Mouse (Mus musculus): ENCODE measurements at regions not wholly inside any gene's neighbourhood (a gene's known extent, or its start where the extent isn't known, plus 50 kb on each side); places are given as distances from the start of the nearest gene placed in this dataset.

- Histone ChIP-seq H3K4me1 (ENCODE audit: control insufficient read depth in 2 of 2, insufficient read depth in 2 of 2, low read length in 2 of 2, poor library complexity in 1 of 2) (no peaks in the 10 kb centered on the region), H3K4me3 (ENCODE audit: insufficient read depth in 1 of 2, low read depth in 1 of 2, low read length in 2 of 2, poor library complexity in 1 of 2, severe bottlenecking in 1 of 2) (no peak overlapping the region), H3K36me3 (ENCODE audit: control insufficient read depth, insufficient read depth, low read length, poor library complexity, severe bottlenecking) (no peaks in the 10 kb centered on the region), H3K27ac (ENCODE audit: insufficient read depth, low read depth, low read length, poor library complexity, severe bottlenecking) (no peak overlapping the region), H3K9me3 (ENCODE audit: control insufficient read depth, insufficient read depth, low read depth, low read length) (no peaks in the 10 kb centered on the region), H3K9ac (ENCODE audit: insufficient read depth, low read depth, low read length, poor library complexity, severe bottlenecking) (no peak overlapping the region)
- no peak for DNase-seq (ENCODE audit: low read depth, low spot score)
- TF ChIP-seq ZNF384 (IDR thresholded peaks at IDR 0.05; ENCODE audit: low read depth, low read length) (no peak), CHD2 (IDR thresholded peaks at IDR 0.05; ENCODE audit: low read depth, low read length) (no peak)
- in situ Hi-C loops (cut with MboI; ENCODE audit: low sequenced_read_pairs in 2 of 2, unreplicated experiment in 2 of 2) = no loop called here
Measured at GRCm38 (mm10) chr5:85706598-85706997, 358.8 kb downstream of the Cenpc1 start.

DNA sequence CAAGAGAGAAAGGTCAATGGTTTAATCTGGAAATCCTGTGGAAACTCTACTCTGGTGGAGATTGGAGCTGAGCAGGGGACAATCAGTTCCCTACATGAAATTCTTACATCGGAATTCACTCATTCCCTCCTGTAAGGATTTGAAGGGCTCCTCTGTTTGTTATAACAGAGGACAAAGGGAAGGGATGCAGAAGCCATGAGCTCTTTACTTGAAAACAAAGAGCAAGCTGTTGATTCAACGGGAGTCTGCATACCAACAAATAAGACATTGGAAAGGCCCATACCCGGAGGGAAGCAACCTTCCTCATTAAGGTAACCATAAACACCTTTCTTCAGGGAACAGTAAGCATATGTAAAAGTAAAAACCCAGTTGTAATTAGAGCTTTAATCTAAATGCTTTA, 359.3 kb downstream of the Cenpc1 start:
- no peak overlapping the region for H3K27ac ChIP-seq (ENCODE audit: insufficient read depth, low read depth, low read length, poor library complexity, severe bottlenecking)

DNA sequence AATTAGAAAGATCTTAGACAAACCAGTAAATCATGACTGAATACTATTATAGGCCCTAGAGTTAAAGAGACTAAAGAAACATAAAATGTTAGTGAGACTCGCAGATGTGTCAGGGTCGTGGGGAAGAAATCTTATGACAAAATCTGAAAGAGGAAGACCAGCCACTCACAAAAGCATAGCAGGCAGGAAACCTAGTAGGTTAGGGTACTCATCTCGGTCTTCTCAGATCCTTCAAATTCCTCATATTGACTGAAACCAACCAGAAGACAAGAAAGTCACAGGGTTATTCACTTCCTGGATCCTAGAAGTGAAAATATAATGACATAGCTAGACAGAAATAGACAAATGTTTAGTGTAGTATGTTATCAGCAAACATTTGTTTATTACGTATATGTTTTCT, 387.5 kb downstream of the Cenpc1 start:
- no peak for TF ChIP-seq ZC3H11A (IDR thresholded peaks at IDR 0.05; ENCODE audit: borderline replicate concordance, low read depth, low read length)
- TF ChIP-seq HCFC1 (IDR thresholded peaks at IDR 0.05; ENCODE audit: borderline replicate concordance, insufficient read depth, low read length) = no peak
- no peak for TF ChIP-seq CHD2 (IDR thresholded peaks at IDR 0.05; ENCODE audit: low read depth, low read length)
- no peak for TF ChIP-seq MAFK (IDR thresholded peaks at IDR 0.05; ENCODE audit: insufficient read depth, low read depth, low read length)
- no peak for TF ChIP-seq ZNF384 (IDR thresholded peaks at IDR 0.05; ENCODE audit: low read depth, low read length)
- DNase-seq (ENCODE audit: low read depth, low spot score) = no peak
- Histone ChIP-seq H3K9ac (ENCODE audit: insufficient read depth, low read depth, low read length, poor library complexity, severe bottlenecking) (no peak overlapping the region), H3K9me3 (ENCODE audit: control insufficient read depth, insufficient read depth, low read depth, low read length) (no peaks in the 10 kb centered on the region), H3K27ac (ENCODE audit: insufficient read depth, low read depth, low read length, poor library complexity, severe bottlenecking) (no peak overlapping the region), H3K4me3 (ENCODE audit: insufficient read depth in 1 of 2, low read depth in 1 of 2, low read length in 2 of 2, poor library complexity in 1 of 2, severe bottlenecking in 1 of 2) (no peak overlapping the region), H3K36me3 (ENCODE audit: control insufficient read depth, insufficient read depth, low read length, poor library complexity, severe bottlenecking) (no peaks in the 10 kb centered on the region), H3K4me1 (ENCODE audit: control insufficient read depth in 2 of 2, insufficient read depth in 2 of 2, low read length in 2 of 2, poor library complexity in 1 of 2) (no peaks in the 10 kb centered on the region)
- in situ Hi-C loops (cut with MboI; ENCODE audit: low sequenced_read_pairs in 2 of 2, unreplicated experiment in 2 of 2) = no loop called here

More for the DNA sequence above, 359.3 kb downstream of the Cenpc1 start:
- DNase-seq (ENCODE audit: low read depth, low spot score) = no peak
- no peaks in the 10 kb centered on the region for H3K36me3 ChIP-seq (ENCODE audit: control insufficient read depth, insufficient read depth, low read length, poor library complexity, severe bottlenecking)
- no peak for TF ChIP-seq ZC3H11A (IDR thresholded peaks at IDR 0.05; ENCODE audit: borderline replicate concordance, low read depth, low read length)
- TF ChIP-seq HCFC1 (IDR thresholded peaks at IDR 0.05; ENCODE audit: borderline replicate concordance, insufficient read depth, low read length) = no peak
- no peak for TF ChIP-seq CHD2 (IDR thresholded peaks at IDR 0.05; ENCODE audit: low read depth, low read length)
- TF ChIP-seq ZNF384 (IDR thresholded peaks at IDR 0.05; ENCODE audit: low read depth, low read length) = no peak
- no peak for TF ChIP-seq MAFK (IDR thresholded peaks at IDR 0.05; ENCODE audit: insufficient read depth, low read depth, low read length)
- no peak overlapping the region for H3K4me3 ChIP-seq (ENCODE audit: insufficient read depth in 1 of 2, low read depth in 1 of 2, low read length in 2 of 2, poor library complexity in 1 of 2, severe bottlenecking in 1 of 2)
- in situ Hi-C loops (cut with MboI; ENCODE audit: low sequenced_read_pairs in 2 of 2, unreplicated experiment in 2 of 2) = no loop called here
- H3K4me1 ChIP-seq (ENCODE audit: control insufficient read depth in 2 of 2, insufficient read depth in 2 of 2, low read length in 2 of 2, poor library complexity in 1 of 2) = no peaks in the 10 kb centered on the region
- no peaks in the 10 kb centered on the region for H3K9me3 ChIP-seq (ENCODE audit: control insufficient read depth, insufficient read depth, low read depth, low read length)
- no peak overlapping the region for H3K9ac ChIP-seq (ENCODE audit: insufficient read depth, low read depth, low read length, poor library complexity, severe bottlenecking)

- Histone ChIP-seq H3K36me3 (ENCODE audit: control insufficient read depth, insufficient read depth, low read length, poor library complexity, severe bottlenecking) (no peaks in the 10 kb centered on the region), H3K9ac (ENCODE audit: insufficient read depth, low read depth, low read length, poor library complexity, severe bottlenecking) (no peak overlapping the region), H3K4me1 (ENCODE audit: control insufficient read depth in 2 of 2, insufficient read depth in 2 of 2, low read length in 2 of 2, poor library complexity in 1 of 2) (no peaks in the 10 kb centered on the region), H3K9me3 (ENCODE audit: control insufficient read depth, insufficient read depth, low read depth, low read length) (no peaks in the 10 kb centered on the region), H3K4me3 (ENCODE audit: insufficient read depth in 1 of 2, low read depth in 1 of 2, low read length in 2 of 2, poor library complexity in 1 of 2, severe bottlenecking in 1 of 2) (no peak overlapping the region), H3K27ac (ENCODE audit: insufficient read depth, low read depth, low read length, poor library complexity, severe bottlenecking) (no peak overlapping the region)
- in situ Hi-C loops (cut with MboI; ENCODE audit: low sequenced_read_pairs in 2 of 2, unreplicated experiment in 2 of 2) = no loop called here
- DNase-seq (ENCODE audit: low read depth, low spot score) = no peak
- TF ChIP-seq ZNF384 (IDR thresholded peaks at IDR 0.05; ENCODE audit: low read depth, low read length) (no peak), MAFK (IDR thresholded peaks at IDR 0.05; ENCODE audit: insufficient read depth, low read depth, low read length) (no peak), HCFC1 (IDR thresholded peaks at IDR 0.05; ENCODE audit: borderline replicate concordance, insufficient read depth, low read length) (no peak), ZC3H11A (IDR thresholded peaks at IDR 0.05; ENCODE audit: borderline replicate concordance, low read depth, low read length) (no peak), CHD2 (IDR thresholded peaks at IDR 0.05; ENCODE audit: low read depth, low read length) (no peak)
Measured at GRCm38 (mm10) chr5:85671121-85671520, 394.3 kb downstream of the Cenpc1 start.

DNA sequence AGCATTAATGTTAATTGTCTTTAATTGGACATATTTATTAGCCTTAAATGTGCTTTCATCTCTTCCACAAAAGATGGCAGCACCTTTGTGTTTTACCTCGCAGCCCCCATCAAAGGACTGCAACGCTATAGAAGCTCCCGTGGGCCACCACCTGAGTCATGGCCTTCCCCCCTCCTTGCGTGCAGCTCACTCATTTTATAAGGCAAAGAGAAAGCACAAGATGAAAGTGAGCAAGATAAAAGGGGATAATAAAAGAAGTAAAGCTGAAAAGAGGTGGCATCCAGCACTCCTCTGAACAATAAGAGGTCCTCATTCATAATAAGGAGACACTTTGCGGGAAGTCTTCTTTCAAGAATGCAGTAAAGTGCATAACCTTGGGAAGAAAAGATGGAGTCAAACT, 403.9 kb downstream of the Cenpc1 start:
- H3K4me3 ChIP-seq (ENCODE audit: insufficient read depth in 1 of 2, low read depth in 1 of 2, low read length in 2 of 2, poor library complexity in 1 of 2, severe bottlenecking in 1 of 2) = no peak overlapping the region
- TF ChIP-seq CHD2 (IDR thresholded peaks at IDR 0.05; ENCODE audit: low read depth, low read length) (no peak), ZNF384 (IDR thresholded peaks at IDR 0.05; ENCODE audit: low read depth, low read length) (no peak), HCFC1 (IDR thresholded peaks at IDR 0.05; ENCODE audit: borderline replicate concordance, insufficient read depth, low read length) (no peak), ZC3H11A (IDR thresholded peaks at IDR 0.05; ENCODE audit: borderline replicate concordance, low read depth, low read length) (no peak), MAFK (IDR thresholded peaks at IDR 0.05; ENCODE audit: insufficient read depth, low read depth, low read length) (no peak)
- H3K9me3 ChIP-seq (ENCODE audit: control insufficient read depth, insufficient read depth, low read depth, low read length) = no peaks in the 10 kb centered on the region
- H3K36me3 ChIP-seq (ENCODE audit: control insufficient read depth, insufficient read depth, low read length, poor library complexity, severe bottlenecking) = no peaks in the 10 kb centered on the region
- no peak for DNase-seq (ENCODE audit: low read depth, low spot score)
- H3K9ac ChIP-seq (ENCODE audit: insufficient read depth, low read depth, low read length, poor library complexity, severe bottlenecking) = no peak overlapping the region
- H3K27ac ChIP-seq (ENCODE audit: insufficient read depth, low read depth, low read length, poor library complexity, severe bottlenecking) = no peak overlapping the region
- no peaks in the 10 kb centered on the region for H3K4me1 ChIP-seq (ENCODE audit: control insufficient read depth in 2 of 2, insufficient read depth in 2 of 2, low read length in 2 of 2, poor library complexity in 1 of 2)
- in situ Hi-C loops (cut with MboI; ENCODE audit: low sequenced_read_pairs in 2 of 2, unreplicated experiment in 2 of 2) = no loop called here
